Mouse (Mus musculus): ENCODE measurements at regions not wholly inside any gene's neighbourhood (a gene's known extent, or its start where the extent isn't known, plus 50 kb on each side); places are given as distances from the start of the nearest gene placed in this dataset.
A peak's percentile ranks its signal among the peaks of the same experiment; 100 is the strongest.

- peak overlapping the region; percentile 5 for H3K9ac ChIP-seq (ENCODE audit: low read length)
- WGBS = 19% methylated on average over 9 of the region's 9 CpGs
- no peaks in the 10 kb centered on the region for H3K36me3 ChIP-seq (ENCODE audit: control insufficient read depth, insufficient read depth)
- no peaks in the 10 kb centered on the region for H3K27me3 ChIP-seq (ENCODE audit: control insufficient read depth, insufficient read depth, low read length)
- peaks cover 51% of the 10 kb centered on the region for H3K4me1 ChIP-seq (ENCODE audit: control insufficient read depth, insufficient read depth, low read length)
- peak overlapping the region; percentile 89 for H3K27ac ChIP-seq (ENCODE audit: low read length)
- no peak overlapping the region for H3K4me3 ChIP-seq (ENCODE audit: low read length)
- H3K4me2 ChIP-seq (ENCODE audit: low read depth, low read length) = no peak overlapping the region
- ATAC-seq (replicated peaks; ENCODE audit: extremely low read depth, insufficient read depth, low FRiP score) = peak; percentile 75
- H3K9me3 ChIP-seq (replicated peaks; ENCODE audit: control insufficient read depth, low read length) = peaks cover 6% of the 10 kb centered on the region; the same call in 1 of the 2 replicates
These were observed 73.9 kb upstream of the Mef2a start for GRCm38 (mm10) chr7:67446606-67447005.

- Histone ChIP-seq H3K9ac (ENCODE audit: low read length) (peak overlapping the region; percentile 5), H3K4me3 (ENCODE audit: low read length) (no peak overlapping the region), H3K27ac (ENCODE audit: low read length) (peak overlapping the region; percentile 89), H3K4me1 (ENCODE audit: control insufficient read depth, insufficient read depth, low read length) (peaks cover 51% of the 10 kb centered on the region), H3K4me2 (ENCODE audit: low read depth, low read length) (peak overlapping the region; percentile 10; the same call in 1 of the 2 replicates), H3K36me3 (ENCODE audit: control insufficient read depth, insufficient read depth) (no peaks in the 10 kb centered on the region), H3K27me3 (ENCODE audit: control insufficient read depth, insufficient read depth, low read length) (no peaks in the 10 kb centered on the region), H3K9me3 (replicated peaks; ENCODE audit: control insufficient read depth, low read length) (peaks cover 6% of the 10 kb centered on the region; the same call in 1 of the 2 replicates)
- 23% methylated on average over 12 of the region's 12 CpGs for WGBS
- ATAC-seq (replicated peaks; ENCODE audit: extremely low read depth, insufficient read depth, low FRiP score) = no peak
These were observed 72.8 kb upstream of the Mef2a start for GRCm38 (mm10) chr7:67445203-67446041.

- Histone ChIP-seq H3K4me2 (ENCODE audit: low read depth, low read length) (no peak overlapping the region), H3K36me3 (ENCODE audit: control insufficient read depth, insufficient read depth) (no peaks in the 10 kb centered on the region), H3K9ac (ENCODE audit: low read length) (peak overlapping the region; percentile 52), H3K27me3 (ENCODE audit: control insufficient read depth, insufficient read depth, low read length) (no peaks in the 10 kb centered on the region), H3K4me3 (ENCODE audit: low read length) (no peak overlapping the region), H3K4me1 (ENCODE audit: control insufficient read depth, insufficient read depth, low read length) (peaks cover 51% of the 10 kb centered on the region), H3K9me3 (replicated peaks; ENCODE audit: control insufficient read depth, low read length) (peaks cover 6% of the 10 kb centered on the region; the same call in 1 of the 2 replicates), H3K27ac (ENCODE audit: low read length) (peak overlapping the region; percentile 89)
- WGBS = 59% methylated on average over 3 of the region's 3 CpGs
- peak; percentile 15; the same call in 1 of the 2 replicates for ATAC-seq (replicated peaks; ENCODE audit: extremely low read depth, insufficient read depth, low FRiP score)
These were observed 71.9 kb upstream of the Mef2a start for GRCm38 (mm10) chr7:67444523-67444942.

- no peak for ATAC-seq (replicated peaks; ENCODE audit: extremely low read depth, insufficient read depth, low FRiP score)
- H3K9me3 ChIP-seq (replicated peaks; ENCODE audit: control insufficient read depth, low read length) = no peaks in the 10 kb centered on the region
- peaks cover 51% of the 10 kb centered on the region for H3K4me1 ChIP-seq (ENCODE audit: control insufficient read depth, insufficient read depth, low read length)
- 0 out of 2 replicates have a peak overlapping the region, but pooled peaks have one; percentile 26 for H3K4me2 ChIP-seq (ENCODE audit: low read depth, low read length)
- 73% methylated on average over 3 of the region's 3 CpGs for WGBS
- H3K9ac ChIP-seq (ENCODE audit: low read length) = peak overlapping the region; percentile 66
- H3K4me3 ChIP-seq (ENCODE audit: low read length) = no peak overlapping the region
- H3K27ac ChIP-seq (ENCODE audit: low read length) = peak overlapping the region; percentile 81
- H3K27me3 ChIP-seq (ENCODE audit: control insufficient read depth, insufficient read depth, low read length) = no peaks in the 10 kb centered on the region
- H3K36me3 ChIP-seq (ENCODE audit: control insufficient read depth, insufficient read depth) = no peaks in the 10 kb centered on the region
These were observed 71.0 kb upstream of the Mef2a start for GRCm38 (mm10) chr7:67443666-67444065.

GRCm38 (mm10) chr7:67443001-67443555 lies 70.4 kb upstream of the Mef2a start:
- H3K4me1 ChIP-seq (ENCODE audit: control insufficient read depth, insufficient read depth, low read length) = peaks cover 51% of the 10 kb centered on the region
- 25% methylated on average over 12 of the region's 12 CpGs for WGBS
- H3K4me3 ChIP-seq (ENCODE audit: low read length) = no peak overlapping the region
- H3K9me3 ChIP-seq (replicated peaks; ENCODE audit: control insufficient read depth, low read length) = no peaks in the 10 kb centered on the region
- H3K27ac ChIP-seq (ENCODE audit: low read length) = peak overlapping the region; percentile 81
- no peak for ATAC-seq (replicated peaks; ENCODE audit: extremely low read depth, insufficient read depth, low FRiP score)
- peak overlapping the region; percentile 66 for H3K9ac ChIP-seq (ENCODE audit: low read length)
- H3K27me3 ChIP-seq (ENCODE audit: control insufficient read depth, insufficient read depth, low read length) = no peaks in the 10 kb centered on the region
- peak overlapping the region; percentile 26; the same call in 1 of the 2 replicates for H3K4me2 ChIP-seq (ENCODE audit: low read depth, low read length)
- H3K36me3 ChIP-seq (ENCODE audit: control insufficient read depth, insufficient read depth) = no peaks in the 10 kb centered on the region

GRCm38 (mm10) chr7:67442284-67442683 lies 69.6 kb upstream of the Mef2a start:
- no peak overlapping the region for H3K4me3 ChIP-seq (ENCODE audit: low read length)
- no peak for ATAC-seq (replicated peaks; ENCODE audit: extremely low read depth, insufficient read depth, low FRiP score)
- no peaks in the 10 kb centered on the region for H3K27me3 ChIP-seq (ENCODE audit: control insufficient read depth, insufficient read depth, low read length)
- no peak overlapping the region; the same call in 1 of the 2 replicates for H3K27ac ChIP-seq (ENCODE audit: low read length)
- H3K4me1 ChIP-seq (ENCODE audit: control insufficient read depth, insufficient read depth, low read length) = peaks cover 52% of the 10 kb centered on the region
- WGBS = 79% methylated on average over 7 of the region's 7 CpGs
- H3K9me3 ChIP-seq (replicated peaks; ENCODE audit: control insufficient read depth, low read length) = no peaks in the 10 kb centered on the region
- H3K9ac ChIP-seq (ENCODE audit: low read length) = no peak overlapping the region
- H3K36me3 ChIP-seq (ENCODE audit: control insufficient read depth, insufficient read depth) = no peaks in the 10 kb centered on the region
- H3K4me2 ChIP-seq (ENCODE audit: low read depth, low read length) = no peak overlapping the region

- H3K9ac ChIP-seq (ENCODE audit: low read length) = no peak overlapping the region
- H3K4me3 ChIP-seq (ENCODE audit: low read length) = no peak overlapping the region
- H3K27ac ChIP-seq (ENCODE audit: low read length) = no peak overlapping the region
- H3K9me3 ChIP-seq (replicated peaks; ENCODE audit: control insufficient read depth, low read length) = no peaks in the 10 kb centered on the region
- ATAC-seq (replicated peaks; ENCODE audit: extremely low read depth, insufficient read depth, low FRiP score) = no peak
- peaks cover 52% of the 10 kb centered on the region for H3K4me1 ChIP-seq (ENCODE audit: control insufficient read depth, insufficient read depth, low read length)
- 76% methylated on average over 8 of the region's 8 CpGs for WGBS
- H3K27me3 ChIP-seq (ENCODE audit: control insufficient read depth, insufficient read depth, low read length) = no peaks in the 10 kb centered on the region
- no peaks in the 10 kb centered on the region for H3K36me3 ChIP-seq (ENCODE audit: control insufficient read depth, insufficient read depth)
- H3K4me2 ChIP-seq (ENCODE audit: low read depth, low read length) = no peak overlapping the region
These were observed 68.1 kb upstream of the Mef2a start for GRCm38 (mm10) chr7:67440806-67441205.

GRCm38 (mm10) chr7:67437216-67438006 lies 64.8 kb upstream of the Mef2a start:
- H3K27ac ChIP-seq (ENCODE audit: low read length) = peak overlapping the region; percentile 80; the same call in 1 of the 2 replicates
- WGBS = 59% methylated on average over 8 of the region's 8 CpGs
- no peak for ATAC-seq (replicated peaks; ENCODE audit: extremely low read depth, insufficient read depth, low FRiP score)

More at GRCm38 (mm10) chr7:67437216-67438006, 64.8 kb upstream of the Mef2a start:
- Histone ChIP-seq H3K36me3 (ENCODE audit: control insufficient read depth, insufficient read depth) (no peaks in the 10 kb centered on the region), H3K4me2 (ENCODE audit: low read depth, low read length) (no peak overlapping the region), H3K4me3 (ENCODE audit: low read length) (no peak overlapping the region), H3K4me1 (ENCODE audit: control insufficient read depth, insufficient read depth, low read length) (peaks cover 23% of the 10 kb centered on the region), H3K9me3 (replicated peaks; ENCODE audit: control insufficient read depth, low read length) (no peaks in the 10 kb centered on the region), H3K9ac (ENCODE audit: low read length) (no peak overlapping the region), H3K27me3 (ENCODE audit: control insufficient read depth, insufficient read depth, low read length) (no peaks in the 10 kb centered on the region)
